Mouse (Mus musculus) cerebellum, postnatal 25 days (tissue): ENCODE results near the gene Snta1.

Experiments
- DNase-seq, 2 experiments: peaks; one replicate each; pipeline ENCODE4 v3.0.0; 2021; ENCODE audit warnings: mixed read lengths in 2 of 2

Gene Snta1

GRCm38 (mm10) chr2:154420942-154421731 is 13.2 kb upstream of the Snta1 start:
- DNase-seq: peak; percentile 54 to 60

GRCm38 (mm10) chr2:154419631-154420515 is 12.0 kb upstream of the Snta1 start:
- no peak for DNase-seq

- no peak for DNase-seq
Measured at GRCm38 (mm10) chr2:154418001-154418400, 10.1 kb upstream of the Snta1 start.

GRCm38 (mm10) chr2:154417107-154417506 is 9.2 kb upstream of the Snta1 start:
- peak; percentile 75 to 92 for DNase-seq

- DNase-seq: peak; percentile 48 to 73
Measured at GRCm38 (mm10) chr2:154412018-154412666, 4.2 kb upstream of the Snta1 start.

- no peak for DNase-seq
Measured at GRCm38 (mm10) chr2:154410355-154410754, 2.5 kb upstream of the Snta1 start.

- peak in 1 of 2 experiments; percentile 27 for DNase-seq
Measured at GRCm38 (mm10) chr2:154407063-154407642, 746 bp downstream of the Snta1 start.

GRCm38 (mm10) chr2:154405447-154405994 is 2.4 kb downstream of the Snta1 start:
- no peak for DNase-seq

GRCm38 (mm10) chr2:154402811-154403210 is 5.1 kb downstream of the Snta1 start:
- peak in 1 of 2 experiments; percentile 19 for DNase-seq

- no peak for DNase-seq
Measured at GRCm38 (mm10) chr2:154401976-154402375, 5.9 kb downstream of the Snta1 start.

- peak in 1 of 2 experiments; percentile 33 for DNase-seq
Measured at GRCm38 (mm10) chr2:154399325-154399724, 8.6 kb downstream of the Snta1 start.

- DNase-seq: no peak
Measured at GRCm38 (mm10) chr2:154398267-154398666, 9.6 kb downstream of the Snta1 start.

- no peak for DNase-seq
Measured at GRCm38 (mm10) chr2:154396529-154396928, 11.4 kb downstream of the Snta1 start.

GRCm38 (mm10) chr2:154394602-154395001 is 13.3 kb downstream of the Snta1 start:
- DNase-seq: peak; percentile 72 to 79

GRCm38 (mm10) chr2:154390180-154390964 is 17.5 kb downstream of the Snta1 start:
- DNase-seq: peak; percentile 53 to 72

- DNase-seq: peak in 1 of 2 experiments; percentile 22
Measured at GRCm38 (mm10) chr2:154379103-154379502, 28.8 kb downstream of the Snta1 start.

- peak; percentile 31 to 57 for DNase-seq
Measured at GRCm38 (mm10) chr2:154374807-154375601, 32.9 kb downstream of the Snta1 start.

- DNase-seq: peak; percentile 50 to 73
Measured at GRCm38 (mm10) chr2:154373961-154374632, 33.8 kb downstream of the Snta1 start.

- DNase-seq: peak in 1 of 2 experiments; percentile 19
Measured at GRCm38 (mm10) chr2:154372842-154373500, 34.9 kb downstream of the Snta1 start, which contains the start of gene Cdk5rap1. Gene Cdk5rap1, minus strand, starts transcription at chr2:154373010.
